Mouse (Mus musculus) lung, embryonic 16.5 days (tissue): Measurements from ENCODE around the gene Cdc73. TPM values are rescaled to one million over a fixed set of nuclear protein-coding genes. Genes with fewer than 3 reads are reported as not detected.
A peak's percentile ranks its signal among the peaks of the same experiment; 100 is the strongest.
"Not testable (repeated sequence)": the region's sequence is repeated elsewhere in the genome, so short reads cannot be mapped to it uniquely, and the experiment has no call there.

Experiments
- ATAC-seq: fragments of 200-750 bp; cut with Nextera tagmentation; 2 replicates; pipeline ENCODE4 v1.8.0; 2017; ENCODE audit warnings: low read depth, mild to moderate bottlenecking, moderate library complexity
- H3K27ac ChIP-seq: fragments of 300-500 bp; sonication (generic); 2 replicates; pipeline ENCODE4 v1.5.1; 2014; ENCODE audit warnings: mild to moderate bottlenecking, control low read depth, low read length
- H3K27me3 ChIP-seq: fragments of 300-500 bp; sonication (generic); 2 replicates; pipeline ENCODE4 v1.6.1; 2014; ENCODE audit warnings: low read depth, low read length, mixed read lengths; ENCODE audit not compliant: control insufficient read depth, insufficient read depth
- H3K36me3 ChIP-seq: fragments of 300-500 bp; sonication (generic); 2 replicates; pipeline ENCODE4 v1.6.1; 2014; ENCODE audit warnings: low read length; ENCODE audit not compliant: control insufficient read depth, insufficient read depth
- H3K4me1 ChIP-seq: fragments of 300-500 bp; sonication (generic); replicated peaks from 2 replicates; pipeline ENCODE4 v1.6.1; 2014; ENCODE audit warnings: low read length, mixed read lengths; ENCODE audit not compliant: control insufficient read depth, insufficient read depth
- H3K4me2 ChIP-seq: fragments of 300-500 bp; sonication (generic); 2 replicates; pipeline ENCODE4 v1.6.1; 2014; ENCODE audit warnings: low read depth, low read length, control low read depth
- H3K4me3 ChIP-seq: fragments of 300-500 bp; sonication (generic); 2 replicates; pipeline ENCODE4 v1.5.1; 2014; ENCODE audit warnings: mild to moderate bottlenecking, low read length, control low read depth
- H3K9ac ChIP-seq: fragments of 300-500 bp; sonication (generic); 2 replicates; pipeline ENCODE4 v1.6.1; 2014; ENCODE audit warnings: low read length, control low read depth
- H3K9me3 ChIP-seq: fragments of 300-500 bp; sonication (generic); 2 replicates; pipeline ENCODE4 v1.6.1; 2016; ENCODE audit warnings: low read length; ENCODE audit not compliant: control insufficient read depth
- whole genome bisulfite sequencing: fragments of 180-500 bp; shearing (Covaris S2); extraction: QIAGEN DNeasy Blood & Tissue Kit; methylation state at CpG from one replicate; pipeline ENCODE4 v1.1.7; 2014; 5-methylcytosine and 5-hydroxymethylcytosine counted together
- polyA plus RNA-seq: library from polyadenylated mRNA; unstranded; fragments of >200 nt; fragmentation: Nextera tagmentation; extraction: Ambion mirVana; gene quantifications from 2 replicates; pipeline ENCODE4 v1.2.1, GENCODE M21; 2015

Gene Cdc73
- polyA plus RNA-seq, 1 experiment from 2014 or later, result 13.0 TPM

GRCm38 (mm10) chr1:143701736-143702135 is 957 bp downstream of the Cdc73 start:
- Histone ChIP-seq H3K9ac (peak overlapping the region; percentile 95), H3K27ac (peak overlapping the region; percentile 88)
- 0% methylated on average over 13 of the region's 13 CpGs for WGBS

GRCm38 (mm10) chr1:143684849-143685248 is 17.8 kb downstream of the Cdc73 start:
- WGBS, result 80% methylated on average over 3 of the region's 3 CpGs
- Histone ChIP-seq H3K27me3 (no peaks in the 10 kb centered on the region), H3K4me1 (no peaks in the 10 kb centered on the region), H3K36me3 (peaks cover 18% of the 10 kb centered on the region), H3K4me3 (no peak overlapping the region), H3K27ac (no peak overlapping the region), H3K9ac (no peak overlapping the region), H3K4me2 (no peak overlapping the region), H3K9me3 (no peaks in the 10 kb centered on the region)
- no peak for ATAC-seq

More at GRCm38 (mm10) chr1:143701736-143702135, 957 bp downstream of the Cdc73 start:
- Histone ChIP-seq H3K36me3 (peaks cover 6% of the 10 kb centered on the region; the same call in 1 of the 2 replicates), H3K27me3 (no peaks in the 10 kb centered on the region), H3K9me3 (no peaks in the 10 kb centered on the region), H3K4me1 (peaks cover 12% of the 10 kb centered on the region), H3K4me3 (peak overlapping the region; percentile 86), H3K4me2 (peak overlapping the region; percentile 71)
- ATAC-seq, result no peak

- no peak for ATAC-seq
- H3K9ac ChIP-seq, result no peak overlapping the region
- H3K4me2 ChIP-seq, result no peak overlapping the region
- no peaks in the 10 kb centered on the region for H3K27me3 ChIP-seq
- H3K4me3 ChIP-seq, result no peak overlapping the region
- no peak overlapping the region for H3K27ac ChIP-seq
- H3K36me3 ChIP-seq, result peaks cover 16% of the 10 kb centered on the region
- 94% methylated on average over 5 of the region's 5 CpGs for WGBS
- H3K4me1 ChIP-seq, result no peaks in the 10 kb centered on the region
- no peaks in the 10 kb centered on the region for H3K9me3 ChIP-seq
Observed at GRCm38 (mm10) chr1:143681108-143681507, 21.6 kb downstream of the Cdc73 start.

GRCm38 (mm10) chr1:143675734-143676361 is 26.8 kb downstream of the Cdc73 start:
- WGBS, result 88% methylated on average over 4 of the region's 4 CpGs
- Histone ChIP-seq H3K27me3 (no peaks in the 10 kb centered on the region), H3K9me3 (no peaks in the 10 kb centered on the region), H3K36me3 (peaks cover 14% of the 10 kb centered on the region), H3K9ac (no peak overlapping the region), H3K4me3 (no peak overlapping the region), H3K27ac (no peak overlapping the region), H3K4me2 (no peak overlapping the region), H3K4me1 (no peaks in the 10 kb centered on the region)
- ATAC-seq, result no peak

- H3K9me3 ChIP-seq, H3K4me1 ChIP-seq, H3K27ac ChIP-seq, H3K9ac ChIP-seq, H3K36me3 ChIP-seq, H3K27me3 ChIP-seq, H3K4me2 ChIP-seq, ATAC-seq, H3K4me3 ChIP-seq: not testable (repeated sequence)
- WGBS, result 83% methylated on average over 4 of the region's 4 CpGs
Observed at GRCm38 (mm10) chr1:143664786-143665185, 37.9 kb downstream of the Cdc73 start.

GRCm38 (mm10) chr1:143663197-143663596 is 39.5 kb downstream of the Cdc73 start:
- Histone ChIP-seq H3K9me3 (no peaks in the 10 kb centered on the region), H3K36me3 (peaks cover 7% of the 10 kb centered on the region; the same call in 1 of the 2 replicates), H3K27ac (no peak overlapping the region), H3K4me3 (no peak overlapping the region), H3K9ac (no peak overlapping the region), H3K27me3 (no peaks in the 10 kb centered on the region), H3K4me2 (no peak overlapping the region), H3K4me1 (no peaks in the 10 kb centered on the region)
- WGBS, result 83% methylated on average over 2 of the region's 2 CpGs
- no peak for ATAC-seq

GRCm38 (mm10) chr1:143653646-143654045 is 49.0 kb downstream of the Cdc73 start:
- ATAC-seq, result no peak
- Histone ChIP-seq H3K36me3 (peaks cover 6% of the 10 kb centered on the region), H3K27me3 (no peaks in the 10 kb centered on the region), H3K4me2 (no peak overlapping the region), H3K4me1 (no peaks in the 10 kb centered on the region), H3K27ac (no peak overlapping the region), H3K4me3 (no peak overlapping the region), H3K9ac (no peak overlapping the region), H3K9me3 (no peaks in the 10 kb centered on the region)
- WGBS, result 75% methylated on average over 3 of the region's 3 CpGs

GRCm38 (mm10) chr1:143650317-143650716 is 52.4 kb downstream of the Cdc73 start:
- H3K9ac ChIP-seq, result no peak overlapping the region
- H3K4me3 ChIP-seq, result no peak overlapping the region
- WGBS, result 93% methylated on average over 2 of the region's 2 CpGs
- H3K36me3 ChIP-seq, result peaks cover 5% of the 10 kb centered on the region
- no peaks in the 10 kb centered on the region for H3K9me3 ChIP-seq
- H3K27me3 ChIP-seq, result no peaks in the 10 kb centered on the region
- H3K4me1 ChIP-seq, result no peaks in the 10 kb centered on the region
- ATAC-seq, result no peak
- H3K4me2 ChIP-seq, result no peak overlapping the region
- H3K27ac ChIP-seq, result no peak overlapping the region

- ATAC-seq, result no peak
- Histone ChIP-seq H3K4me1 (no peaks in the 10 kb centered on the region), H3K9me3 (no peaks in the 10 kb centered on the region), H3K36me3 (peaks cover 5% of the 10 kb centered on the region), H3K4me3 (no peak overlapping the region), H3K4me2 (no peak overlapping the region), H3K27me3 (no peaks in the 10 kb centered on the region), H3K27ac (no peak overlapping the region), H3K9ac (no peak overlapping the region)
- WGBS, result 89% methylated on average over 4 of the region's 4 CpGs
Observed at GRCm38 (mm10) chr1:143646219-143646618, 56.5 kb downstream of the Cdc73 start.
